Mouse (Mus musculus) urinary bladder, postnatal 0 days (tissue): ENCODE data around the gene Slc4a4. TPM values are rescaled to one million over a fixed set of nuclear protein-coding genes. Genes with fewer than 3 reads are reported as not detected.

Source experiments
- polyA plus RNA-seq: library from polyadenylated mRNA; unstranded; fragments of >200 nt; fragmentation: Nextera tagmentation; extraction: Ambion mirVana; gene quantifications from 2 replicates; pipeline ENCODE4 v1.2.1, GENCODE M21; 2015

The Slc4a4 gene
- polyA plus RNA-seq: 1.2 and 1.4 TPM in 2 replicates

DNA sequence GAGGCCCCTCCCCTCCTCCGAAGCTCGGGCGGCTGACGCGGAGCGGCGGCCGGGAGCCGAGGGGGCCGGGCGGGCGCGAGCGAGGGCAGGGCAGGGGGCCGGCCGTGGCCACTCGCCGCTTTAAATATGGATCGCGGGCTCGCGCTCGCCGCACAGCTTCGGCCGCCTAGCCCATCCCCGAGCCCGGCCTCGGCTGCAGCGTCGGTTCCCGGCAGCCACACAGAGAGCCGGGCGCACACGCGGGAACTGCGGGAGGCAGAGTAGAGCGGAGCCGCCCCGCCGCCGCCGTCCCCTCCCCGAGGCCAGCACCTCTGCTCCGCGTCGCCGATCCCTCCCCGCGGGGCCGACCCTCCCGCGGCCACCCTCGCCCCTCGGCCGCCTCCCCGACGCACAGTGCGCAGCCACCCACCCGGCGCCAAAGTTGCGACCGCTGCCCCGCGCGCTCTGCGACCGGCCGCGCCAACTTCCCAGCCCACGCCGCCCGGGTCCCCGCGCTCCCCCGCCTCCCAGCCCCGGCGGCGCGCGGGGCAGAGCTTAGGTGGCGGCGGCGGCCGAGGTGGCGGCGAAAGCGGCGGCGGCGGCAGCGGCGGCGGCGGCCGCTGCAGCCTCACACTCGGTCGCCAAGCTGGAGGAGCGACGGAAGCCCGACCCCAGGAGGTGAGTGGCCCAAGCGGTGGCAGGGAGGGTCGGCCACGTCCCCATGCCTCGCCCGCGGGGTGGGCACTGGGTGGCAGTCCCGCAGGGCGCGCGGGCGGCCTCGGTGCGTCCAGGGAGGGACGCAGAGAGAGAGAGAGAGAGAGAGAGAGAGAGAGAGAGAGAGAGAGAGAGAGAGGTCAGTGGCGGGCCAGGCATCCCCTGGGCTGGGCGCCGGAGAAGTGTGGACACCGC lies at the start of gene Slc4a4:
Gene Slc4a4 (plus strand): TSS at position 151 of the 888 bp plus-strand sequence.

Other genes starting within 250 kb of the Slc4a4 start
- 29.4 and 33.3 TPM in 2 replicates for gene Grsf1, start 210.6 kb upstream of the Slc4a4 start, polyA plus RNA-seq
- gene Mob1b, start 166.0 kb upstream of the Slc4a4 start, polyA plus RNA-seq: 7.6 and 9.0 TPM in 2 replicates
- 7.7 and 12.6 TPM in 2 replicates for gene Dck, start 121.8 kb upstream of the Slc4a4 start, polyA plus RNA-seq